Mouse (Mus musculus) v-Abl transformed pro-B cells (cell line): ENCODE measurements around the gene Gm3002.
"Not testable (repeated sequence)": the region's sequence is repeated elsewhere in the genome, so short reads cannot be mapped to it uniquely, and the experiment has no call there.

ENCODE experiments used
- in situ Hi-C, 2 experiments: fragments of 400-800 bp; cut with MboI; formaldehyde crosslinking; loops; one replicate each; pipeline ENCODE4 v1.15.1; 2025; ENCODE audit not compliant: unreplicated experiment in 2 of 2

The Gm3002 gene

GRCm38 (mm10) chr14:3809774-3810173 lies at the start of gene Gm3002:
Gene Gm3002, plus strand, starts transcription at chr14:3810074.
- in situ Hi-C loops = not testable (repeated sequence)

- in situ Hi-C loops = not testable (repeated sequence)
These were observed 36.1 kb downstream of the Gm3002 start, which contains the start of gene Gm3033 for GRCm38 (mm10) chr14:3845945-3846344. Gene Gm3033, plus strand, starts transcription at chr14:3846245.

DNA sequence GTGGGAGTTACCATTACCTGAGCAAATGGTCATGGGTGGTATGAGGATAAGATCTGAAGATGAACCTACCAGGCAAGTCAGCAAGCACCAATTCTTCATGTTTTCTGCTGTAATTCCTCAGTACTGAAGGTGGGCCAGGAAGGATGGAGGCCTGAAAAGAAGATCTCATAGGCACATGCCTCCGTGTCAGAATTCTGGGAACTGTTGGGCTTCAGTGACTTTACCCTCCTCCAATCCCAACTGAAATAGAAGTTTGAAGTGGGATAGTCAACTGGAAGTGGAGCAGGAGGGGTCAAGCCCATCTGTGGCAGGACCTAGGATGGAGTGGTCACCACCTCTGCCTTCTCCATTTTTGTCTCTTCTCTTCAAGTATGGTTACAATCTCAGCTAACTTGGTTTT lies 74.0 kb downstream of the Gm3002 start, which contains the start of gene Gm2916:
Gene Gm2916, plus strand, starts transcription at position 301 of the 400 bp plus-strand sequence.
- in situ Hi-C loops = not testable (repeated sequence)

DNA sequence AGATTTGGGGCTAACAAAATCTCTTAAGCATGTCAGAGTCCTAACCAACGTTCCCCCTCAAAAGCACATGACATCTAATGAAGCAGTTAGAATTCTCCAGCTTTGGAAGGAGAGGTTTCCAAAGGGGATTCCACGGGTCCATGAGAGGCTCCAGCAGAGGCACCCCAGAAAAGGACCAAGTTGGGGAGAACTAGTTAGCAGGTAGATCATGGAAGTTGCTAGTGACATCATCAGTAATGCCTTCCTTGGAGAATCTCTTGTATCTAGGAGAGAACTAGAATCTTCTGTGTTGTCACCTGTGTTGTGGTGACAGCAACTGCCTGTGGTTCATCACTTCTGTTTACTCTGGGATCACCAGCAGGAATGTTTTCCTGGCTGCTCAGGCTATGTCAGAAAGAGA lies 121.6 kb downstream of the Gm3002 start, which contains the start of gene Gm3029:
Gene Gm3029, plus strand, starts transcription at position 301 of the 400 bp plus-strand sequence.
- in situ Hi-C loops = not testable (repeated sequence)

GRCm38 (mm10) chr14:3963247-3963646 lies 153.4 kb downstream of the Gm3002 start, which contains the start of gene Gm3095:
Gene Gm3095, plus strand, starts transcription at chr14:3963547.
- in situ Hi-C loops = not testable (repeated sequence)

GRCm38 (mm10) chr14:3998094-3998493 lies 188.2 kb downstream of the Gm3002 start, which contains the start of gene Gm3099:
Gene Gm3099, plus strand, starts transcription at chr14:3998394.
- in situ Hi-C loops = not testable (repeated sequence)
